Mouse (Mus musculus) lung, adult 2 months (tissue): ENCODE results near the gene Rnf7.

Source experiments
- CTCF ChIP-seq: fragments of 200-500 bp; IDR thresholded peaks from 2 replicates; pipeline ENCODE4 v1.5.1; 2011; ENCODE audit warnings: mild to moderate bottlenecking, low read length, control low read depth; ENCODE audit not compliant: insufficient read depth
- POLR2A ChIP-seq: fragments of 200-500 bp; IDR thresholded peaks from 2 replicates; pipeline ENCODE4 v1.6.1; 2011; ENCODE audit warnings: low read depth, mild to moderate bottlenecking, control low read depth, low read length, borderline replicate concordance; ENCODE audit errors: extremely low read depth

GRCm38 (mm10) chr9:96506011-96506498 is 27.6 kb upstream of the Rnf7 start:
- no peak for TF ChIP-seq POLR2A
- TF ChIP-seq CTCF, result no peak
